Mouse (Mus musculus) heart, postnatal 0 days (tissue): Measurements from ENCODE around the gene Dhx58. TPM values are rescaled to one million over a fixed set of nuclear protein-coding genes. Genes with fewer than 3 reads are reported as not detected.

Experiments used
- ATAC-seq: fragments of 200-750 bp; cut with Nextera tagmentation; 2 replicates; pipeline ENCODE4 v1.8.0; 2017; ENCODE audit warnings: low read depth, moderate number of reproducible peaks, moderate library complexity; ENCODE audit not compliant: insufficient read depth
- DNase-seq: peaks from one replicate; pipeline ENCODE4 v3.0.0-alpha.2; 2016; ENCODE audit warnings: low spot score
- H3K27ac ChIP-seq: fragments of 300-500 bp; sonication (generic); 2 replicates; pipeline ENCODE4 v1.5.1; 2014; ENCODE audit warnings: low read depth, mild to moderate bottlenecking
- H3K27me3 ChIP-seq: fragments of 300-500 bp; sonication (generic); 2 replicates; pipeline ENCODE4 v1.6.1; 2014; ENCODE audit warnings: low read length, mixed read lengths; ENCODE audit not compliant: control insufficient read depth, insufficient read depth
- H3K36me3 ChIP-seq: fragments of 300-500 bp; sonication (generic); replicated peaks from 2 replicates; pipeline ENCODE4 v1.6.1; 2014; ENCODE audit warnings: low read length, mixed read lengths; ENCODE audit not compliant: control insufficient read depth, insufficient read depth
- H3K4me1 ChIP-seq: fragments of 300-500 bp; sonication (generic); 2 replicates; pipeline ENCODE4 v1.6.1; 2014; ENCODE audit warnings: antibody characterized with exemption; ENCODE audit not compliant: control insufficient read depth, insufficient read depth
- H3K4me2 ChIP-seq: fragments of 300-500 bp; sonication (generic); 2 replicates; pipeline ENCODE4 v1.6.1; 2014; ENCODE audit warnings: low read depth, mild to moderate bottlenecking, low read length, moderate library complexity
- H3K4me3 ChIP-seq: fragments of 300-500 bp; sonication (generic); 2 replicates; pipeline ENCODE4 v1.5.1; 2014; ENCODE audit warnings: low read depth, low read length
- H3K9ac ChIP-seq: fragments of 300-500 bp; sonication (generic); replicated peaks from 2 replicates; pipeline ENCODE4 v1.6.1; 2014; ENCODE audit warnings: low read depth, low read length, mixed read lengths
- H3K9me3 ChIP-seq: fragments of 300-500 bp; sonication (generic); replicated peaks from 2 replicates; pipeline ENCODE4 v1.6.1; 2016; ENCODE audit warnings: low read length; ENCODE audit not compliant: control insufficient read depth
- CTCF ChIP-seq: IDR thresholded peaks from 2 replicates; pipeline ENCODE4 v1.5.1; 2016; ENCODE audit warnings: antibody characterized with exemption, control low read depth, low read depth
- EP300 ChIP-seq: IDR thresholded peaks from 2 replicates; pipeline ENCODE4 v1.6.1; 2016; ENCODE audit warnings: antibody characterized with exemption, low read depth
- WGBS: fragments of 180-500 bp; shearing (Covaris S2); extraction: QIAGEN DNeasy Blood & Tissue Kit; methylation state at CpG from one replicate; pipeline ENCODE4 v1.1.7; 2014; 5-methylcytosine and 5-hydroxymethylcytosine counted together
- polyA plus RNA-seq: library from polyadenylated mRNA; unstranded; fragments of >200 nt; fragmentation: Nextera tagmentation; extraction: Ambion mirVana; gene quantifications from 2 replicates; pipeline ENCODE4 v1.2.1, GENCODE M21; 2015
- total RNA-seq: library from RNA; depleted of rRNA; stranded (reverse); fragments of >200 nt; gene quantifications from 2 replicates; pipeline ENCODE4 v1.2.3, GENCODE M21; 2014; ENCODE audit warnings: low replicate concordance

The Dhx58 gene
- total and polyA plus RNA-seq, 2 experiments from 2014 or later = 1.3 to 3.6 TPM

GRCm38 (mm10) chr11:100709201-100709810 lies 5.2 kb upstream of the Dhx58 start:
- DNase-seq = no peak
- Histone ChIP-seq H3K9ac (no peak overlapping the region), H3K9me3 (no peaks in the 10 kb centered on the region), H3K27ac (no peak overlapping the region), H3K36me3 (peaks cover 50% of the 10 kb centered on the region), H3K27me3 (no peaks in the 10 kb centered on the region), H3K4me1 (peaks cover 15% of the 10 kb centered on the region), H3K4me2 (no peak overlapping the region), H3K4me3 (no peak overlapping the region)
- WGBS = 94% methylated on average over 9 of the region's 9 CpGs
- TF ChIP-seq CTCF (no peak), EP300 (no peak)
- no peak for ATAC-seq

- WGBS = 91% methylated on average over 23 of the region's 23 CpGs
- H3K9ac ChIP-seq = no peak overlapping the region
- no peak overlapping the region for H3K27ac ChIP-seq
- H3K4me2 ChIP-seq = no peak overlapping the region
- ATAC-seq (no peak), DNase-seq (no peak)
- H3K27me3 ChIP-seq = no peaks in the 10 kb centered on the region
- TF ChIP-seq EP300 (no peak), CTCF (no peak)
- peaks cover 50% of the 10 kb centered on the region for H3K36me3 ChIP-seq
- no peak overlapping the region for H3K4me3 ChIP-seq
- H3K4me1 ChIP-seq = no peaks in the 10 kb centered on the region
- no peaks in the 10 kb centered on the region for H3K9me3 ChIP-seq
Observed at GRCm38 (mm10) chr11:100705095-100705747, 1.1 kb upstream of the Dhx58 start.

GRCm38 (mm10) chr11:100703366-100703765 lies 705 bp downstream of the Dhx58 start:
- DNase-seq (no peak), ATAC-seq (no peak)

DNA sequence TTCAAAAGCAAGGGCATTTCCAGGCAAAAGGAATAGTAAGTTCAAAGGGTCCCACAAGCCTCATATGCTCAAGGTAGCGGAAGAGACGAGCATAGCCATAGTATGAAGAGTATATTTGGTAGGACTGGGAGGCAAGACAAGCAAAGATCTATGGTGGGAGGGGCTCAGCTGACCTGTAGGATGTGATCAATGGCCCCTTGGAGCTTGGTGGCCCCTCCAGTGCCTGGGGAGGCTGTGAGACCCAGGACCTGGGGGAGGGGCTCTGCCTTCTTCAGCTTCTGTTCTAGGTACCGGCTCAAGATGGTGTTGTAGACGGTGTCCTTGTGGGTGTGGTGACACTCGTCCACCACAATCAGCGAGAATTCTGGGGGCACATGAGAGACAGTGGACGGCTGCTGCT lies 1.2 kb downstream of the Dhx58 start:
- TF ChIP-seq EP300 (no peak), CTCF (no peak)
- Histone ChIP-seq H3K27me3 (no peaks in the 10 kb centered on the region; the same call in 1 of the 2 replicates), H3K9me3 (no peaks in the 10 kb centered on the region), H3K36me3 (peaks cover 33% of the 10 kb centered on the region), H3K4me3 (peak overlapping the region; percentile 22), H3K9ac (no peak overlapping the region), H3K4me2 (peak overlapping the region; percentile 48), H3K4me1 (no peaks in the 10 kb centered on the region), H3K27ac (no peak overlapping the region)
- no peak for DNase-seq
- ATAC-seq = no peak
- 41% methylated on average over 7 of the region's 7 CpGs for WGBS

More at GRCm38 (mm10) chr11:100703366-100703765, 705 bp downstream of the Dhx58 start:
- no peak overlapping the region for H3K4me3 ChIP-seq
- TF ChIP-seq CTCF (no peak), EP300 (no peak)
- peaks cover 38% of the 10 kb centered on the region for H3K36me3 ChIP-seq
- H3K4me2 ChIP-seq = peak overlapping the region; percentile 48
- no peaks in the 10 kb centered on the region for H3K4me1 ChIP-seq
- H3K9ac ChIP-seq = no peak overlapping the region
- H3K27ac ChIP-seq = no peak overlapping the region
- H3K9me3 ChIP-seq = no peaks in the 10 kb centered on the region
- 56% methylated on average over 11 of the region's 11 CpGs for WGBS
- H3K27me3 ChIP-seq = no peaks in the 10 kb centered on the region

DNA sequence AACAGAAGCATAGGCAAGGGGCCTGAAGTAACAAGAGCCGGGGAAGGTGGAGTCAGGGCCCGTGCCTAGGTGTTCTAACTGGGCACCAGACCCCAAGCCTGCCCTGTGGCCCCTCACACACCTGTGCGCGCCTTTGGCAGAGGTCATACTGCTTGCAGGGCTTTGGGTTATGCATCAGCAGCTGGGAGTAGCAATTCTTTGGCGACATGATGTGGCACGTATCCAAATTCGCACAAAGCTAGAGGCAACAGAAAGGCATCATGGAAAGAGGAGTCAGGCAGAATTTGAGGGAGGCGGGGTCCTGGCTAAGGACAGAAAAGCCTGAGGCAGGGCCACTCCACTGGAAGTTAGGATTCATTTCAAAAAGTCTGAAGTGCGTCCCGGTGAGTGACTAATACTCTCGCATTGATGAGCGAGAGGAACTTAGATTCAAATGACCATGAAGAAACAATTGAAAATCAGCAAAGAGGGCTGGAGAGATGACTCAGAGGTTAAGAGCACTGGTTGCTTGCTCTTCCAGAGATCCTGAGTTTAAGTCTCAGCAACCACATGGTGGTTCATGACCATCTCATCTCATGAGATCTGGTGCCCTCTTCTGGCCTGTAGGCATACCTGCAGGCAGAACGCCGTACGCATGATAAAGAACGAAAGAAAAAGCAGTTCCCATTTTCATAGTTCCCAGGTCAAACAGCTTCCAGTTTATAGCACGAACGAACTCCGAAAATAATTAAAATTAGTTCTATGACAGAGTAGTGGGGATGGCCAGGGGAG lies 1.8 kb downstream of the Dhx58 start:
- Histone ChIP-seq H3K27ac (no peak overlapping the region), H3K4me2 (peak overlapping the region; percentile 48), H3K4me1 (no peaks in the 10 kb centered on the region), H3K4me3 (peak overlapping the region; percentile 22), H3K9ac (no peak overlapping the region), H3K27me3 (no peaks in the 10 kb centered on the region; the same call in 1 of the 2 replicates), H3K9me3 (no peaks in the 10 kb centered on the region), H3K36me3 (peaks cover 27% of the 10 kb centered on the region)
- WGBS = 32% methylated on average over 19 of the region's 19 CpGs
- DNase-seq (peak; percentile 86), ATAC-seq (peak; percentile 45; the same call in 1 of the 2 replicates)
- TF ChIP-seq EP300 = no peak
- TF ChIP-seq CTCF = peak; percentile 98
